In genomic region chr6:112742297-112742696, GRCm38 (mm10) we compare ENCODE assay signal across 17 mouse cellular contexts. TPM values are rescaled to one million over a fixed set of nuclear protein-coding genes. Genes with fewer than 3 reads are reported as not detected.
DNase-seq lines count a peak whose midpoint lies in the region; ATAC-seq and TF ChIP-seq lines count a peak whose summit lies in the region.
"Had no signal": no experiment of that assay in that cellular context is flagged by ENCODE, and none has a peak within 500 bp of the region (broad histone marks: within the 10 kb centered on the region; RNA-seq: fewer than 3 reads in every experiment).

No protein-coding gene starts in this region.

- TF ChIP-seq EP300 in lung, postnatal 0 days (IDR thresholded peaks at IDR 0.05), result no peak

- H3K27me3 ChIP-seq in kidney, adult 2 months (replicated peaks; ENCODE audit: control insufficient read depth, insufficient read depth, low read length), result no peaks in the 10 kb centered on the region
- H3K27me3 ChIP-seq in lung, postnatal 0 days (replicated peaks; ENCODE audit: insufficient read depth, low read length), result no peaks in the 10 kb centered on the region
- H3K27me3 ChIP-seq: embryonic facial prominence, embryonic 15.5 days; forebrain, embryonic 15.5 days; heart, embryonic 15.5 days had no signal

- H3K9ac ChIP-seq in lung, postnatal 0 days (replicated peaks; ENCODE audit: low read depth), result no peak overlapping the region
- H3K9ac ChIP-seq: embryonic facial prominence, embryonic 15.5 days; forebrain, embryonic 15.5 days; heart, embryonic 15.5 days; hindbrain, embryonic 14.5 days had no signal

- no peaks in the 10 kb centered on the region for H3K9me3 ChIP-seq in lung, postnatal 0 days (ENCODE audit: low read length)
- H3K9me3 ChIP-seq: embryonic facial prominence, embryonic 15.5 days; forebrain, embryonic 15.5 days; heart, embryonic 15.5 days had no signal

- 91% methylated on average over 2 of the region's 2 CpGs for WGBS in kidney, adult 2 months
- WGBS in lung, postnatal 0 days, result 87% methylated on average over 2 of the region's 2 CpGs
- 76% methylated on average over 2 of the region's 2 CpGs for WGBS in lung, adult 2 months

- peak; percentile 44 for TF ChIP-seq CTCF in kidney, adult 2 months (conservative IDR thresholded peaks at IDR 0.05; ENCODE audit: insufficient read depth, insufficient read length, low read depth, low read length)
- TF ChIP-seq CTCF in lung, postnatal 0 days (IDR thresholded peaks at IDR 0.05), result peak; percentile 52
- no peak for TF ChIP-seq CTCF in lung, adult 2 months (IDR thresholded peaks at IDR 0.05; ENCODE audit: insufficient read depth, low read length)

- no peak for TF ChIP-seq POLR2A in kidney, adult 2 months (IDR thresholded peaks at IDR 0.05; ENCODE audit: low read depth, low read length)
- no peak for TF ChIP-seq POLR2A in lung, adult 2 months (IDR thresholded peaks at IDR 0.05; ENCODE audit: borderline replicate concordance, extremely low read depth, low read depth, low read length)

- H3K4me2 ChIP-seq in lung, postnatal 0 days (replicated peaks; ENCODE audit: low read depth, low read length), result no peak overlapping the region
- H3K4me2 ChIP-seq: embryonic facial prominence, embryonic 15.5 days; forebrain, embryonic 15.5 days; heart, embryonic 15.5 days; hindbrain, embryonic 14.5 days had no signal

- no peaks in the 10 kb centered on the region for H3K4me1 ChIP-seq in kidney, adult 2 months (ENCODE audit: control insufficient read depth, insufficient read depth, low read length)
- H3K4me1 ChIP-seq in lung, postnatal 0 days (ENCODE audit: insufficient read depth, low read depth, low read length), result no peaks in the 10 kb centered on the region
- no peaks in the 10 kb centered on the region for H3K4me1 ChIP-seq in lung, adult 2 months (ENCODE audit: control insufficient read depth, insufficient read depth, low read length)
- H3K4me1 ChIP-seq: embryonic facial prominence, embryonic 15.5 days; forebrain, embryonic 15.5 days; heart, embryonic 15.5 days had no signal

- ATAC-seq in lung, postnatal 0 days, result no peak
- ATAC-seq in monocyte, adult 5-6 weeks (replicated peaks; ENCODE audit: insufficient number of reproducible peaks, low FRiP score, low TSS enrichment, poor library complexity, severe bottlenecking), result no peak
- ATAC-seq: forebrain, embryonic 15.5 days had no signal

- no peaks in the 10 kb centered on the region for H3K36me3 ChIP-seq in kidney, adult 2 months (ENCODE audit: control insufficient read depth, insufficient read depth, low read length)
- H3K36me3 ChIP-seq in lung, postnatal 0 days (ENCODE audit: insufficient read depth, low read length), result no peaks in the 10 kb centered on the region
- H3K36me3 ChIP-seq: heart, embryonic 15.5 days had no signal

- DNase-seq in adrenal gland, postnatal 10 days, result peak; percentile 21
- no peak for DNase-seq in adrenal gland, postnatal 14 days
- peak; percentile 3 for DNase-seq in kidney, adult 2 months
- no peak for DNase-seq in kidney, adult 11 months
- no peak for DNase-seq in lung, postnatal 0 days (ENCODE audit: low spot score)
- DNase-seq in lung, adult 2 months, result no peak
- peak; percentile 31 for DNase-seq in retina, embryonic 14.5 days (ENCODE audit: low spot score)
- DNase-seq: gastrocnemius, postnatal 36 days; left cerebral cortex, postnatal 4 days; lung, adult 18-20 months; right cerebral cortex, postnatal 14 days; thymus, adult 2 months had no signal

- no peak overlapping the region for H3K27ac ChIP-seq in kidney, adult 2 months (ENCODE audit: insufficient read depth, low read depth, low read length)
- H3K27ac ChIP-seq in lung, postnatal 0 days (ENCODE audit: low read length), result no peak overlapping the region
- H3K27ac ChIP-seq: embryonic facial prominence, embryonic 15.5 days; forebrain, embryonic 15.5 days; heart, embryonic 15.5 days; hindbrain, embryonic 14.5 days had no signal

- no peak overlapping the region for H3K4me3 ChIP-seq in kidney, adult 2 months (ENCODE audit: insufficient read depth, low read depth, low read length)
- no peak overlapping the region for H3K4me3 ChIP-seq in lung, postnatal 0 days (ENCODE audit: low read depth, low read length)
- no peak overlapping the region for H3K4me3 ChIP-seq in lung, adult 2 months (replicated peaks; ENCODE audit: extremely low read depth, low read depth, low read length)
- H3K4me3 ChIP-seq: embryonic facial prominence, embryonic 15.5 days; forebrain, embryonic 15.5 days; heart, embryonic 15.5 days had no signal

RNA-seq across cellular contexts. Expression of gene Rad18, which starts 45.8 kb away (rescaled TPM):
- total RNA-seq in adrenal gland, postnatal 10 days (2021), result 10 to 100 TPM in 1 of 2 experiments, 1 to 10 TPM in 1; 9.7 to 10.1 TPM
- total RNA-seq in adrenal gland, postnatal 14 days (2021), result 9.3 and 10.4 TPM in 2 replicates
- polyA plus RNA-seq in kidney, adult 2 months (2012; rRNA removed), result 0.61 and 0.86 TPM in 2 replicates
- 7.6 and 8.1 TPM in 2 replicates for polyA plus RNA-seq in lung, postnatal 0 days (2015; fragmentation: Nextera tagmentation; extraction: Ambion mirVana)
- polyA plus RNA-seq in lung, adult 2 months (2012; rRNA removed), result 1.1 and 1.6 TPM in 2 replicates
- 7.1 to 12.6 TPM (median 7.1 TPM) in 3 replicates for total RNA-seq in monocyte, adult 5-6 weeks (2017)

Comparison
In these comparisons a context has a peak if more than half of its experiments do, and no peak if none do; other contexts are left out.
1. DNase-seq: peak in adrenal gland, postnatal 10 days (single experiment), kidney, adult 2 months (single experiment) and retina, embryonic 14.5 days (single experiment); none in adrenal gland, postnatal 14 days (single experiment), kidney, adult 11 months (single experiment), lung, postnatal 0 days (single experiment) and lung, adult 2 months (single experiment).